Mouse (Mus musculus) midbrain, embryonic 14.5 days (tissue): ENCODE data around the gene Rere. TPM values are rescaled to one million over a fixed set of nuclear protein-coding genes. Genes with fewer than 3 reads are reported as not detected.

Experiments
- ATAC-seq: fragments of 200-750 bp; cut with Nextera tagmentation; 2 replicates; pipeline ENCODE4 v1.8.0; 2017; ENCODE audit warnings: moderate number of reproducible peaks, moderate library complexity; ENCODE audit not compliant: low FRiP score, low TSS enrichment
- DNase-seq: peaks from one replicate; pipeline ENCODE4 v3.0.0-alpha.2; 2015
- H3K27ac ChIP-seq: fragments of 300-500 bp; sonication (generic); replicated peaks from 2 replicates; pipeline ENCODE4 v1.5.1; 2014; ENCODE audit warnings: mild to moderate bottlenecking, low read depth, low read length, moderate library complexity
- H3K27me3 ChIP-seq: fragments of 300-500 bp; sonication (generic); 2 replicates; pipeline ENCODE4 v1.6.1; 2014; ENCODE audit warnings: low read length, control low read depth, mixed read lengths; ENCODE audit not compliant: control insufficient read depth, insufficient read depth
- H3K36me3 ChIP-seq: fragments of 300-500 bp; sonication (generic); 2 replicates; pipeline ENCODE4 v1.6.1; 2014; ENCODE audit warnings: low read length, control low read depth; ENCODE audit not compliant: control insufficient read depth, insufficient read depth
- H3K4me1 ChIP-seq: fragments of 300-500 bp; sonication (generic); 2 replicates; pipeline ENCODE4 v1.6.1; 2014; ENCODE audit warnings: mild to moderate bottlenecking, antibody characterized with exemption, low read length, control low read depth; ENCODE audit not compliant: control insufficient read depth, insufficient read depth
- H3K4me2 ChIP-seq: fragments of 300-500 bp; sonication (generic); 2 replicates; pipeline ENCODE4 v1.6.1; 2014; ENCODE audit warnings: mild to moderate bottlenecking, low read length, moderate library complexity
- H3K4me3 ChIP-seq: fragments of 300-500 bp; sonication (generic); replicated peaks from 2 replicates; pipeline ENCODE4 v1.5.1; 2014; ENCODE audit warnings: low read depth, low read length
- H3K9ac ChIP-seq: fragments of 300-500 bp; sonication (generic); replicated peaks from 2 replicates; pipeline ENCODE4 v1.6.1; 2014; ENCODE audit warnings: mild to moderate bottlenecking, low read length, moderate library complexity
- H3K9me3 ChIP-seq: fragments of 300-500 bp; sonication (generic); 2 replicates; pipeline ENCODE4 v1.6.1; 2016; ENCODE audit warnings: low read length, control low read depth, mixed read lengths; ENCODE audit not compliant: control insufficient read depth
- WGBS: fragments of 180-500 bp; shearing (Covaris S2); extraction: QIAGEN DNeasy Blood & Tissue Kit; methylation state at CpG from one replicate; pipeline ENCODE4 v1.1.7; 2014; 5-methylcytosine and 5-hydroxymethylcytosine counted together
- polyA plus RNA-seq: library from polyadenylated mRNA; unstranded; fragments of >200 nt; fragmentation: Nextera tagmentation; extraction: Ambion mirVana; gene quantifications from 2 replicates; pipeline ENCODE4 v1.2.1, GENCODE M21; 2014

Rere gene
- polyA plus RNA-seq, 1 experiment from 2014 or later = 48.6 TPM

GRCm38 (mm10) chr4:150653072-150653599 is 371.7 kb downstream of the Rere start:
- H3K36me3 ChIP-seq = no peaks in the 10 kb centered on the region
- H3K4me1 ChIP-seq = 0 out of 2 replicates have a peak, but pooled peaks cover 4% of the 10 kb centered on the region
- H3K9me3 ChIP-seq = no peaks in the 10 kb centered on the region
- no peak overlapping the region for H3K4me2 ChIP-seq
- H3K4me3 ChIP-seq = no peak overlapping the region
- DNase-seq (no peak), ATAC-seq (no peak)
- 0 out of 2 replicates have a peak, but pooled peaks cover 3% of the 10 kb centered on the region for H3K27me3 ChIP-seq
- WGBS = 41% methylated on average over 11 of the region's 11 CpGs
- H3K9ac ChIP-seq = no peak overlapping the region
- no peak overlapping the region for H3K27ac ChIP-seq

DNA sequence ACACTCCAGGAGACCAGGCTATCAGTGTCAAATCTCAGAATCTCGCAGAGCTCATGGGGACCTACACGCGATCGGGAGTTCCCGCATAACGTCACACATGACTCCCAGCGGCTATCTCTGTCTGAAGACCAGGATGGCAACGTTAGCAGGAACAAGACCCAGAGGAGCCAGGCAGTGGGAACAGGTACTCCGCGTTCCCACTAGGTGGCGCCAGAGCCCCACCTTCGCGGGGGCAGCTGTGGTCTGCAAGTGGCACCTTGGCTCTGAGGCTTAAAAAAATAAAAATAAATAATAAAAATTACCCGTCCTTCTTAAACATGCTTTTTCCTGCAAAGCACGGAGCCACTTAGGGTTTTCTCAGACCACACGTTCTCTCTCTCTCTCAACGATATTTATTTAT is 374.5 kb downstream of the Rere start:
- H3K9me3 ChIP-seq = no peaks in the 10 kb centered on the region
- H3K4me2 ChIP-seq = no peak overlapping the region
- DNase-seq (peak; percentile 92), ATAC-seq (peak; percentile 70; the same call in 1 of the 2 replicates)
- H3K27me3 ChIP-seq = 0 out of 2 replicates have a peak, but pooled peaks cover 3% of the 10 kb centered on the region
- H3K36me3 ChIP-seq = no peaks in the 10 kb centered on the region
- H3K9ac ChIP-seq = no peak overlapping the region
- H3K4me1 ChIP-seq = 0 out of 2 replicates have a peak, but pooled peaks cover 4% of the 10 kb centered on the region
- WGBS = 7% methylated on average over 17 of the region's 17 CpGs
- H3K27ac ChIP-seq = no peak overlapping the region
- H3K4me3 ChIP-seq = no peak overlapping the region

- Histone ChIP-seq H3K9ac (no peak overlapping the region), H3K4me2 (no peak overlapping the region), H3K36me3 (no peaks in the 10 kb centered on the region), H3K27me3 (0 out of 2 replicates have a peak, but pooled peaks cover 3% of the 10 kb centered on the region), H3K27ac (no peak overlapping the region), H3K4me1 (no peaks in the 10 kb centered on the region), H3K9me3 (no peaks in the 10 kb centered on the region), H3K4me3 (no peak overlapping the region)
- DNase-seq (no peak), ATAC-seq (no peak)
- WGBS = 82% methylated on average over 6 of the region's 6 CpGs
These were observed 375.1 kb downstream of the Rere start for GRCm38 (mm10) chr4:150656504-150656903.

DNA sequence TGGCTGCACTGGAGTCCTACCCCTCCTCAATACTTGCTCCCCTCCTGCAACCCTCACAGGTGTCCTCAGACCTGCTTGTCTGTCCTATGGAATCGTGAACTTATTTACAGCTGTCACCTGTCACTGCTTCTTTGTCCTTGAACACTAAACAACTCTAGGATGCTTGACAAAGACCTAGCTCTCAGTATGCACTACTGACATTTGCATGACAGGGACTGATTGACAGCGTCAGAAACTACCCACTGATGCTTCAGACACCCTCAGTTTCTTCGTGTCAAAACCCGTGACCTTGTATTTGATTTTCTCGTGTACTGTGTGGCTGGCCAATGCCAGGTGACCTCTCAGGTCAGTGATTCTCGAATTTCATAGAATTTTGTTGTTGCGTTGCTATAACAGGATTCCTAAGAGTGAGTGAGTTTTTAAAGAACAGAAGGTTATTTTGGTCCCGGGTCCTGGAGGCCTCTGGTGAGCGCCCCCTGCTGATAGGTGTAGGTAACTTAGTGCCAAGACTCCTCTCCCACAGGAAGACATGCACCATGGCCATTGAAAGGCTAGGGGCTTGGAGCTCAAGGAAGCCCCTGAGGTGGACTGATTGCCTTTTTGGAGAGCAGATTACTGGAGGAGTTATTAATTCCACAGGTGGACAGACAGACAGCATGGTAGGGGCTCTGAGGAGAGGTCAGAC is 378.6 kb downstream of the Rere start:
- H3K4me1 ChIP-seq = no peaks in the 10 kb centered on the region
- H3K27ac ChIP-seq = no peak overlapping the region
- H3K9me3 ChIP-seq = no peaks in the 10 kb centered on the region
- no peak for DNase-seq
- 79% methylated on average over 9 of the region's 9 CpGs for WGBS
- no peak overlapping the region for H3K4me3 ChIP-seq
- H3K4me2 ChIP-seq = no peak overlapping the region
- no peak overlapping the region for H3K9ac ChIP-seq
- no peak for ATAC-seq
- H3K27me3 ChIP-seq = no peaks in the 10 kb centered on the region
- no peaks in the 10 kb centered on the region for H3K36me3 ChIP-seq

DNA sequence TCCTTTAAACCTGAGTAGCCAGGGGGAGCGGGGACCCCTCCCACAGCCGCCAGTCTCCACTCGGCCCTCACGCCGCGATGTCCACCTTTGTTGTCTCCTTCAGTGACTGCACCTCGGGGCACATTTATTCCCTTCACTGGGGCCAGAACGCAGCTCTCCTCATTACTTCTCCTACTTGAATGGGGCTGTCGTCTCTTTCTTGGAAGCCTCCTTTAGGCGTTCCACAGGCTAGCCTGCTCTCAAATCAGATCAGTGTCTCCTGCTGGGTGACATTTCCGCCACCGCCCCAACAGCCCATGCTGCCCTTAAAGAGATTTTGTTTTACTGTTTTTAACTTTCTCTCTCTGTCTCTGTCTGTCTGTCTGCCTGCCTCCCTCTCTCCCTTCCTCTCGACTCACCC is 380.4 kb downstream of the Rere start:
- no peaks in the 10 kb centered on the region for H3K36me3 ChIP-seq
- no peak overlapping the region for H3K4me3 ChIP-seq
- 8% methylated on average over 13 of the region's 13 CpGs for WGBS
- no peaks in the 10 kb centered on the region for H3K4me1 ChIP-seq
- no peaks in the 10 kb centered on the region for H3K9me3 ChIP-seq
- no peak overlapping the region for H3K9ac ChIP-seq
- no peaks in the 10 kb centered on the region for H3K27me3 ChIP-seq
- no peak overlapping the region for H3K27ac ChIP-seq
- DNase-seq = no peak
- no peak for ATAC-seq
- peak overlapping the region; percentile 42 for H3K4me2 ChIP-seq

- 59% methylated on average over 12 of the region's 12 CpGs for WGBS
- ATAC-seq = no peak
- Histone ChIP-seq H3K9ac (no peak overlapping the region), H3K9me3 (no peaks in the 10 kb centered on the region), H3K4me1 (no peaks in the 10 kb centered on the region), H3K4me3 (no peak overlapping the region), H3K27me3 (no peaks in the 10 kb centered on the region), H3K4me2 (no peak overlapping the region), H3K27ac (no peak overlapping the region), H3K36me3 (no peaks in the 10 kb centered on the region)
- DNase-seq = peak; percentile 54
These were observed 381.7 kb downstream of the Rere start for GRCm38 (mm10) chr4:150663192-150663591.

DNA sequence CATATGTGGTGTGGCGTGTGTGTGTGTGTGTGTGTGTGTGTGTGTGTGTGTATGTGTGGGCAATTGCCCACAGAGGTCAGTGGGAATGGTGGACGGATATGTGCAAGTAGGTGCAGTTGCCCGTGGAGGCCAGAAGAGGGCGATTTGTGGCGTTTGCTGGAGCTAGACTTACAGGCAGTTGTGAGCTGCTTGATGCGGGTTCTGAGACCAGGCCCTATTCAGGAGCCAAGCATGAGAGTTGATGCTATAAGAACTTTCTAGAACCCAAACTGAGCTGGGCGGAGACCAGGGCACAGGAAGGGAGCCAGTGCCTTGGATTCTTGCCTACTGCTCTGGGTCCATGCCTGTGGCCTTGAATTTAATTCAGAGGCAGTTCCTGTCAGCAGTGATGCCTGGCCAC is 383.3 kb downstream of the Rere start:
- Histone ChIP-seq H3K4me1 (no peaks in the 10 kb centered on the region), H3K9me3 (no peaks in the 10 kb centered on the region), H3K9ac (no peak overlapping the region), H3K36me3 (no peaks in the 10 kb centered on the region), H3K27ac (no peak overlapping the region), H3K4me3 (no peak overlapping the region), H3K27me3 (no peaks in the 10 kb centered on the region), H3K4me2 (no peak overlapping the region)
- ATAC-seq (no peak), DNase-seq (no peak)
- 80% methylated on average over 7 of the region's 7 CpGs for WGBS

- H3K4me3 ChIP-seq = no peak overlapping the region
- no peaks in the 10 kb centered on the region for H3K36me3 ChIP-seq
- H3K27me3 ChIP-seq = no peaks in the 10 kb centered on the region
- H3K9me3 ChIP-seq = no peaks in the 10 kb centered on the region
- 91% methylated on average over 10 of the region's 10 CpGs for WGBS
- ATAC-seq (no peak), DNase-seq (no peak)
- no peak overlapping the region for H3K4me2 ChIP-seq
- no peaks in the 10 kb centered on the region for H3K4me1 ChIP-seq
- H3K27ac ChIP-seq = no peak overlapping the region
- H3K9ac ChIP-seq = no peak overlapping the region
These were observed 384.4 kb downstream of the Rere start for GRCm38 (mm10) chr4:150665806-150666205.
